Mouse (Mus musculus) splenic B cell, adult 2 months (primary cell): ENCODE data around the gene Ctse.

Experiments used
- DNase-seq: peaks from one replicate; pipeline ENCODE4 v3.0.0-alpha.2; 2011; ENCODE audit warnings: low read depth, low spot score
- H3K27me3 ChIP-seq: 2 replicates; pipeline ENCODE4 v1.6.1; 2012; ENCODE audit warnings: mild to moderate bottlenecking, low read length, moderate library complexity, mixed read lengths; ENCODE audit not compliant: control insufficient read depth, poor library complexity, insufficient read depth, severe bottlenecking
- H3K36me3 ChIP-seq: 2 replicates; pipeline ENCODE4 v1.6.1; 2012; ENCODE audit warnings: mild to moderate bottlenecking, low read length, moderate library complexity, mixed read lengths; ENCODE audit not compliant: control insufficient read depth, poor library complexity, insufficient read depth, severe bottlenecking

Ctse gene

DNA sequence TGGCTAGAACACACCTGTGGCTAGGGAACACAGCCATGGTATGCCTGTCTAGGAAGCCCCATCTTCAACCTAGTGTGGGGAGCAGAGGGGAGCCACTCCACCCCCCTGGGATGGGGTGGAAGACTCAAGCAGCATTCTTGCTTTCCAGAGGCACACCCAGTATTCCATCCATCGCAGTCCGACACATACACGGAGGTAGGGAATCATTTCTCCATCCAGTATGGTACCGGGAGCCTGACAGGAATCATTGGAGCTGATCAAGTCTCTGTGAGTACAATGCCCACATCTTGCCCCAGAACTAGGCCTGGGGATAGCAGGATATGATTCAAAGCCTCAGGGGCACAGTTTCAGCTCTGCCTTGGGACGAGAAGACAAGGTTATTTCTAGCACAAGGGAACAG, 26.0 kb downstream of the Ctse start:
- no peaks in the 10 kb centered on the region for H3K27me3 ChIP-seq
- H3K36me3 ChIP-seq = no peaks in the 10 kb centered on the region
- DNase-seq = no peak

DNA sequence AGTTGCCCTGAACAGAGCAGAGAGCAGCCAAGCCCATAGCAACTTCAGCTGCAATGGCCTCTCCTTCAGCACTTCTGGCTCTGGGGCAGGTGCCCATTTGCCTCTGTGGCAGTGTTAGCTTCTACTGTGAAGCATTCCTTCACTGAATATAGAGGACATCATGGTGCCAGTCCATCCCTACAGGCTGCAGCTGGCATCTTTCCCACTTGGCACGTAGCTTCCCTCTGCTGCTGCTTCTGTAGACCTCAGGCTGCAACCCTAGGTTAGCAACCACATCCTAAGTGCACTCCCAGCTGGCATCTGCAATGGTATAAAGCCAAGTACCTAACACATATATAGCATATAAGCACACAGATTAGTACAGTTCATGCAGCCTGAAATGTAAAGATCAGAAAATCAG, 27.8 kb downstream of the Ctse start:
- Histone ChIP-seq H3K27me3 (no peaks in the 10 kb centered on the region), H3K36me3 (no peaks in the 10 kb centered on the region)
- no peak for DNase-seq

DNA sequence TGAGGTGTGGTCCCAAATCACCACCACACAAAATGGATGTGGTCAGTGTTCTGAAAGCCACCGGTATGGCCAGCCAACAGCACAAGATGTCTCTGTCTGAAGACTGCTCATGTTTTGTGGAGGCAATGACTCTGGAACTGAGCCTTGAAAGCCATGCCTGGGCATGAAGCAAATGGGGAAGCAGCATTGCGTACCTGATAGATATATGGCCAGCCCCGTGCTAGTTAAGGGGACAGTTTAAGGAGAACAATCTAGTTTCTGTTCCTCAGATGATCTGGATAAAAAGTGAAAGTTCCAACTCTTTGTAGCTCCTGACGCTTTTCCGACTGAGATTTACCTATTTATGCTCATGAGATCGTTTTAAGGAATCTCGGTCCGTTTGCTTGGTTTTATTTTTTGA, 33.0 kb downstream of the Ctse start:
- no peaks in the 10 kb centered on the region for H3K27me3 ChIP-seq
- peak; percentile 56 for DNase-seq
- no peaks in the 10 kb centered on the region for H3K36me3 ChIP-seq

GRCm38 (mm10) chr1:131672361-131672760, 34.3 kb downstream of the Ctse start:
- peak; percentile 79 for DNase-seq
- no peaks in the 10 kb centered on the region for H3K36me3 ChIP-seq
- no peaks in the 10 kb centered on the region for H3K27me3 ChIP-seq

DNA sequence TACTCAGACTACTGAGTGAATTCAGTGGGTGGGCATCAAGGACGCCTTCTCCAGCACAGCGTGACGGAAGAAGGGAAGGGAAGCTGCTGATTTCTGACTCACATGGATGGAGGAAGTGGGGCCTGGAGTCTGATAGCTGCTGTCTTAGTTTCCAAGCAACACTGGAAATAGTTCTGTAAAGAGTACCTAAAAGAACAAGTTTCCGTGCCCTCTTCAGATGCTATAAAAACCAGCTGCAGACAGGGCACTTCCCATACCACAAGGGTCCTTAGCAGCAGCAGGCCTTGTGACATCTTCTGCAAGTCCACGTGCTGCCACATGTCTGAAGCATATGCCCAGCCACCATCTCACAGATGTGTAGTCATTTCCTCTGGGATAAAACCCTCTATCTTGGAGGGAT, 41.5 kb downstream of the Ctse start:
- Histone ChIP-seq H3K27me3 (no peaks in the 10 kb centered on the region), H3K36me3 (no peaks in the 10 kb centered on the region)
- DNase-seq = no peak

DNA sequence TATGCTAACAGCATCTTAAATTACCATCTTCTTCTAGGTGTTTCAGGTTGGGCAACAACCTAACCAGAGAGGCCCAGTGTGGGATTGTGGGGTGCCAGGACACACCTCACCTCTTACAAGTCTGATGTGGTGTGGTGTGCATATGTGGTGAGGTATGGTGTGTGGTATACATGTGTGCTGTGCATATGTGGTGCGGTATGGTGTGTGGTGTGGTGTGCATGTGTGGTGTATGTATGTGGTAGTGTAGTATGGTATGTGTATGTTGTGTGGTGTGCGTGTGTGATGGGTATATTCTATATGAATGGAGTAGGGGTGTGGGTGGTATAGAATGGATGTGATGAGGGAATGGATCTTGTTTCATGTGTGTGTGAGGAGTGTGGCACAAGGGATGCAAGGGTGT, 49.6 kb downstream of the Ctse start:
- Histone ChIP-seq H3K36me3 (no peaks in the 10 kb centered on the region), H3K27me3 (no peaks in the 10 kb centered on the region)
- DNase-seq = no peak

DNA sequence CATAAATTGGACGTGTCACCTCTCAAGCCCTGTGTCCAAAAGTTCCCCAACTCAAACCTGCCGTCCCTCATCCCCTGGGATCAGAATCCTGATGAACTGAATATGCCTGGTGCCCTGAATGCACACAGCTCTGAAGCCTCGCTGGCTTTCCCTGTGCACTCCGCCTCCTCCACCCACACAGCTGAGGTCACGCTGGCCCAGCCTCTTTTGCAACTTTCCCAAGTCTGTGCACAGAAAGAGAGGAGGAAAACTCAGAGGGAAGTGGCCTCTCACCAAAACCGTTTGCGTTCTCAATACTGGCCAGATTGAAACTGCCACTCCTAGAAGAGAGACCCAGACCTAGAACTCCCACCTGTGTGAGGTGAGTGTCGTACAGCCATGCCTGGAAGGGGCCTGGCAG, 50.4 kb downstream of the Ctse start, which contains the start of gene Rab7b:
Gene Rab7b (plus strand): TSS at position 221 of the 400 bp plus-strand sequence.
- no peaks in the 10 kb centered on the region for H3K27me3 ChIP-seq
- no peak for DNase-seq
- H3K36me3 ChIP-seq = no peaks in the 10 kb centered on the region

DNA sequence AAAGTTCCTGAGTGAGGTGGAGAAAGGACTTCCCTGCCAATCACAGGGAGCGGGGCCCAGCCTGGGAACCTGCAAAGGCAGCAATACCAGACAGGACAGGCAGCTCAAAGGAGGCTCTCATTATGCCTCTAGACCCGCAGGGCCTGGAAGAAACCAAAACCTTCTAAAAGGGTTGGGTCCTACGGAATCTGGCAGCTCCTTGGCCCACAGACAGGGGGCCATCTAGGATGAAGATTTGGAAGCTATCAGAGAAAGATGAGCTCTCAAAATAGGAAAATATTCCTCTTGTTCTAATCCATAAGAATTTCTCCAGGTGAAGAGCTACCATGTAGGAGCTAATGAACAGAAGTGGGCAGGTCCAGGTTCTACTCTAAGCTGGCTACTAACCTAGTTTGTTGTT, 50.9 kb downstream of the Ctse start:
- Histone ChIP-seq H3K27me3 (no peaks in the 10 kb centered on the region), H3K36me3 (no peaks in the 10 kb centered on the region)
- DNase-seq = no peak

DNA sequence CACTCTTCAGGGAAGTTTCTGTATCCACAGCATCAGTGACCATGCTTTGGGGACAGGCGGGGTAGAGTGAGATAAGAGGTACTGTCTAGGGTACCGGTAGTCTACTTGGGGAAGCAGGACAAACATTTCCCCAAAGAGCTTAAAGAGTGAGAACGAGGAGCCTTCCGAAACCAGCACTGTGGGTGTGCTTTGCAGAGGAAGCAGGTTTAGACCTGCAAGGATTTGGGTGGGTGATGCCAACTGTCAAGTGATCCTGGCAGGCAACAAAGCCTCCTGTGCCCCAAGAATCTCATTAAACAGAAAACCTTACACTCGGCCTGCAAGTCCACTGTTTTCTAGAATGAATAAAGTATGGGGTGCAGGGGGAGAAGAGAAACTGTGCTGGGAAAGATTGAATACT, 51.8 kb downstream of the Ctse start:
- Histone ChIP-seq H3K36me3 (no peaks in the 10 kb centered on the region), H3K27me3 (no peaks in the 10 kb centered on the region)
- no peak for DNase-seq

- Histone ChIP-seq H3K27me3 (no peaks in the 10 kb centered on the region), H3K36me3 (no peaks in the 10 kb centered on the region)
- no peak for DNase-seq
Observed at GRCm38 (mm10) chr1:131690435-131690834, 52.3 kb downstream of the Ctse start.

- DNase-seq = peak; percentile 35
- Histone ChIP-seq H3K36me3 (no peaks in the 10 kb centered on the region), H3K27me3 (no peaks in the 10 kb centered on the region)
Observed at GRCm38 (mm10) chr1:131691356-131691755, 53.2 kb downstream of the Ctse start.

DNA sequence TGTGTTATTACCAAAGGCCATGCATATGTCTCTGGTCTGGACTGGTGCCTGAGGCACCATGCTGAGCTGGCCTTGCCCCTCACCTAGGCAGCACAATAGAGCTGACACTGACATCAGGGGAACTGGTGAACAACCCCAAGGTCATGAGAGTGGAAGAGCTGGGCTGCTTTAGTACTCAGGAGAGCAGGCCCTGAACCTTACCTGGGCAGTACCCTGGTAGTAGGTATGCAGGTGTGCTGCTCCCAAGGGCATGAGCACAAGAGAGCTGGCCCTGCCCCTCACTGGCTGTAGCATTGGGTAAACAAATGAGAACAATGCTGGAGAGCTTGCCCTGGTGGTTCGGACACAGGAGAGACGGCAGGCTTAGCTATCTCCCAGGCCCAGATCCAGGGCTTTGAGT, 57.2 kb downstream of the Ctse start:
- no peak for DNase-seq
- H3K27me3 ChIP-seq = no peaks in the 10 kb centered on the region
- no peaks in the 10 kb centered on the region for H3K36me3 ChIP-seq

DNA sequence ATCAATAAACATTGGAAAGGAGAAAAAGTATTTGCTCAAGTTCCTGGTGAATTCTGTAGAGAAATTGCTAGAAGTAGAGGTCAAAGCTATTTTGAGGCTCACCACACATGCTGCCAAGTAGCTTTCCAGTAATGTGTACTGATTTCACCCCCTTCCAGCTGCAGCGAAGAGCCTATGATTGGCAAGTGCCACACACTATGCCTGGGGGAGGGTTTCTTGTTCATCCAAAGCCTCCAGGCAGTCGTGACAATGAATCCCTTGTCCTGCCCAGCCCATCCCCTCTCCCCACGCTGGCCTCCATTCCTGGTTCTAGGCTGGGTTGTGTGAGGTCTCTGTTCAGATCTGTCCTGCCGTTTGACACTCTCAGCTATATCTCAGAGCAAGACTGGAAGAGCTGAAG, 58.2 kb downstream of the Ctse start:
- no peak for DNase-seq
- Histone ChIP-seq H3K36me3 (no peaks in the 10 kb centered on the region), H3K27me3 (no peaks in the 10 kb centered on the region)

DNA sequence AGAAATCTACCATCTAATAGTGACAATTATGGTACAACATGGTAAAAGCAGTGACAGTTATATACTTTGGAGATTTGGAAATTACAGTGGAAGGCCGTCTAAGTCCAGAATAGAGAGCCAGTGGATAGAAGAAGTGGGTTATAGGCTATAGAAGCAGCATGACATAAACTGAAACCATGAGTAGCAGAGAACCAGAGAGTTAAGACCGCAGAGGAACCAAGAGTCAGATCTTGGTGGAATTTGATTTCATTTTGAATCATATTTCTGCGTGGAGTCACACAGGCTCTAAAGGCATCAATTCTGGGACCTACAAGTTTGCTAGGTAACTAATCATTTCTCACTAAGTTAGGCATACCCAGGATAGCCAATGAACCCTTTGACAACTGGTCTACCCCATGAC, 60.7 kb downstream of the Ctse start:
- Histone ChIP-seq H3K36me3 (no peaks in the 10 kb centered on the region), H3K27me3 (no peaks in the 10 kb centered on the region)
- DNase-seq = no peak

DNA sequence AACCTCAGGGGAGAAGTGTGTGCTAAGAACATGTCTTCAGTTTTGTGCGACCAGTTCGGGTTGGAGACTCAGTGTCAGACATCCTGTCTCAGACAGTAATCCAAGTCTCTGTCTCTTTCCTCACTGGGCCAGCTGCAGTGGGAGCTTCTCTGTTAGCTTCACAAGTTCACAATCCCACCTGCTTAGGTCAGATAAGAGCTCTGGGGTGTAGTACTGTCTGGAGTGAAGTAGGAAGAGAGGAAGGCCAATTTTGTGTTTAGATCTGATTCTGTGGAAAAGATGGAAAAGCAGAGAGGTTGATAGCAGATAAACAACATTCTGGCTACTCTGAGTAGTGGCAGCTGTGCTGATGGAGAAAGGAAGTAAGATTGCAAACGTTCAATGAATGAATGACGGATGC, 61.5 kb downstream of the Ctse start:
- H3K36me3 ChIP-seq = no peaks in the 10 kb centered on the region
- H3K27me3 ChIP-seq = no peaks in the 10 kb centered on the region
- no peak for DNase-seq

DNA sequence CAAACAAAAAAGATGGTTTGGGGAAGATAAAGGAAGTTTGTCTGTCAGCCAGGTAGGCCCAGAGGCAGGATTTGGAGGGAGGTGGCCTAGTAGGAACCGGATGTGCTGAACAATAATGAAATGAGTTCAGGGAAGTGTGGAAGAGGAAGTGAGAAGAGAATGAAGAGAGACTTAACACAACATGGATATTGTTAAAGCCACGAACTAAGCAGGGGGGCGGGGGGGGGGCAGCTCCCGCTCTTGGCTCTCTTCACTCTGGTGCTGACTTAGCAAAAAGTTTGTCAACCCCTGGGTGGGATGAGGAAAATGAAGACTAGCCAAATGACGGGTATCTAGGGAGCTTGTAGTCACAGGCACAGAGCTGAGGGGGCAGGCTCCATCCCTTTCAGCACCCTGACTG, 62.3 kb downstream of the Ctse start:
- peak; percentile 72 for DNase-seq
- Histone ChIP-seq H3K27me3 (no peaks in the 10 kb centered on the region), H3K36me3 (no peaks in the 10 kb centered on the region)
